10 mouse cellular contexts compared by ENCODE assay signal in the genomic region with DNA sequence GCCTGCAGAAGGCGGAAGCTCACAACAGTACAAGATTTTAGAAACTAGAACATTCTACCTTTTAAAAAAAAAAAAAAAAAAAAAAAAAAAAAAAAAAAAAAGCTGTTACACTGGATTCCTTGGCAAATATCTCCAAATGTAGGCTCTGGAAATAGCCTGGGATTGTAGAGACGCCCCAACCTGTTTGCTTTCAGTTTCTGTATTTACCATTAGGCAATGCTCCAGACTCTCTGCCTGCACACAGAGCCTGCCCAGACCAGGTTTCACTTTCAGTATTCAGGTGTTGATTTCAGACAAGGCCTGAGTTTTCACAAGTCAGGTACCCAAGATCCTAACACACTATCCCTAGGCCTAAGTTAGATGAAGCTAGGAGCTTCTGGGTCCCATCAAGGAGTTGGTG. TPM values are rescaled to one million over a fixed set of nuclear protein-coding genes. Genes with fewer than 3 reads are reported as not detected.
DNase-seq lines count a peak whose midpoint lies in the region; ATAC-seq and TF ChIP-seq lines count a peak whose summit lies in the region.
"Had no signal": no experiment of that assay in that cellular context is flagged by ENCODE, and none has a peak within 500 bp of the region (broad histone marks: within the 10 kb centered on the region; RNA-seq: fewer than 3 reads in every experiment).

No protein-coding gene starts in this region.

- no peak overlapping the region for H3K4me2 ChIP-seq in liver, postnatal 0 days (ENCODE audit: low read depth, low read length)
- no peak overlapping the region for H3K4me2 ChIP-seq in liver, embryonic 11.5 days
- H3K4me2 ChIP-seq: forebrain, embryonic 13.5 days had no signal

- TF ChIP-seq CTCF in liver, postnatal 0 days (IDR thresholded peaks at IDR 0.05; ENCODE audit: low read depth), result no peak
- TF ChIP-seq CTCF in small intestine, adult 2 months (IDR thresholded peaks at IDR 0.05; ENCODE audit: extremely low read depth, insufficient read length, insufficient replicate concordance, low read depth, low read length), result no peak

- no peak for TF ChIP-seq EP300 in liver, postnatal 0 days (IDR thresholded peaks at IDR 0.05; ENCODE audit: low read depth)

- WGBS in liver, postnatal 0 days (ENCODE audit: insufficient replicate concordance), result 71% methylated on average over 2 of the region's 2 CpGs
- WGBS in liver, embryonic 11.5 days, result 81% methylated on average over 2 of the region's 2 CpGs
- 38% methylated on average over 2 of the region's 2 CpGs for WGBS in small intestine, adult 2 months

- no peak overlapping the region for H3K4me3 ChIP-seq in liver, postnatal 0 days (ENCODE audit: low read depth, low read length)
- no peak overlapping the region for H3K4me3 ChIP-seq in liver, embryonic 11.5 days (ENCODE audit: low read depth, low read length)
- no peak overlapping the region for H3K4me3 ChIP-seq in small intestine, adult 2 months (ENCODE audit: low read depth, low read length)
- H3K4me3 ChIP-seq: forebrain, embryonic 13.5 days had no signal

- peaks cover 6% of the 10 kb centered on the region; the same call in 1 of the 2 replicates for H3K4me1 ChIP-seq in liver, postnatal 0 days (ENCODE audit: insufficient read depth)
- 0 out of 2 replicates have a peak, but pooled peaks cover 5% of the 10 kb centered on the region for H3K4me1 ChIP-seq in liver, embryonic 11.5 days (replicated peaks; ENCODE audit: control insufficient read depth, insufficient read depth, low read length)
- peaks cover 17% of the 10 kb centered on the region for H3K4me1 ChIP-seq in small intestine, adult 2 months (ENCODE audit: control insufficient read depth, insufficient read depth, insufficient read length, low read length)
- H3K4me1 ChIP-seq: forebrain, embryonic 13.5 days had no signal

- 0 out of 2 replicates have a peak, but pooled peaks have one; percentile 18 for ATAC-seq in frontal cortex, adult (ENCODE audit: low TSS enrichment)
- ATAC-seq in liver, postnatal 0 days, result peak; percentile 78
- no peak for ATAC-seq in liver, embryonic 11.5 days (replicated peaks; ENCODE audit: low FRiP score)
- peak; percentile 98 for ATAC-seq in inflammation-experienced regulatory T-cells, adult 6 months
- no peak for ATAC-seq in cerebellum, adult (ENCODE audit: insufficient number of reproducible peaks, low FRiP score, low TSS enrichment)
- ATAC-seq: forebrain, embryonic 13.5 days had no signal

- H3K9me3 ChIP-seq in liver, postnatal 0 days (ENCODE audit: low read length), result no peaks in the 10 kb centered on the region
- H3K9me3 ChIP-seq in liver, embryonic 11.5 days (ENCODE audit: control insufficient read depth, low read length), result no peaks in the 10 kb centered on the region
- H3K9me3 ChIP-seq: forebrain, embryonic 13.5 days; megakaryocyte, embryonic 14.5 days had no signal

- no peaks in the 10 kb centered on the region for H3K27me3 ChIP-seq in liver, postnatal 0 days (ENCODE audit: insufficient read depth, low read length)
- no peaks in the 10 kb centered on the region for H3K27me3 ChIP-seq in liver, embryonic 11.5 days (replicated peaks; ENCODE audit: control insufficient read depth, insufficient read depth, low read length)
- H3K27me3 ChIP-seq in small intestine, adult 2 months (ENCODE audit: control insufficient read depth, insufficient read depth, low read length), result no peaks in the 10 kb centered on the region
- H3K27me3 ChIP-seq: forebrain, embryonic 13.5 days had no signal

- 0 out of 2 replicates have a peak overlapping the region, but pooled peaks have one; percentile 16 for H3K27ac ChIP-seq in liver, postnatal 0 days (ENCODE audit: low read depth)
- H3K27ac ChIP-seq in liver, embryonic 11.5 days (ENCODE audit: low read depth, low read length), result no peak overlapping the region
- peak overlapping the region; percentile 66 for H3K27ac ChIP-seq in small intestine, adult 2 months (ENCODE audit: insufficient read depth, low read depth, low read length)
- H3K27ac ChIP-seq: forebrain, embryonic 13.5 days had no signal

- H3K9ac ChIP-seq in liver, postnatal 0 days (replicated peaks), result no peak overlapping the region
- H3K9ac ChIP-seq in liver, embryonic 11.5 days (ENCODE audit: low read depth, low read length), result no peak overlapping the region
- H3K9ac ChIP-seq: forebrain, embryonic 13.5 days had no signal

- no peak for DNase-seq in frontal cortex, postnatal 10 days (ENCODE audit: low spot score in 2 of 2)
- no peak for DNase-seq in liver, postnatal 0 days
- no peak for DNase-seq in liver, embryonic 11.5 days (ENCODE audit: low spot score)
- DNase-seq in right cerebral cortex, postnatal 4 days, result no peak

- no peak for TF ChIP-seq POLR2A in small intestine, adult 2 months (IDR thresholded peaks at IDR 0.05; ENCODE audit: low read depth, low read length)

- H3K36me3 ChIP-seq in liver, postnatal 0 days (replicated peaks; ENCODE audit: insufficient read depth, low read length), result no peaks in the 10 kb centered on the region
- H3K36me3 ChIP-seq in liver, embryonic 11.5 days (ENCODE audit: control insufficient read depth, insufficient read depth, low read length), result no peaks in the 10 kb centered on the region
- H3K36me3 ChIP-seq in small intestine, adult 2 months (ENCODE audit: control insufficient read depth, insufficient read depth, low read length), result no peaks in the 10 kb centered on the region

RNA-seq across cellular contexts. Expression of a gene that starts 44.3 kb away (rescaled TPM):
- polyA plus RNA-seq in liver, postnatal 0 days (2015; fragmentation: Nextera tagmentation; extraction: Ambion mirVana), result 1.6 TPM in 2 replicates
- polyA plus RNA-seq in liver, embryonic 11.5 days (2014; fragmentation: Nextera tagmentation; extraction: Ambion mirVana), result 3.2 and 3.5 TPM in 2 replicates
- polyA plus RNA-seq in inflammation-experienced regulatory T-cells, adult 6 months (2017; shearing (Covaris generic)), result 1 to 10 TPM; 3.9 to 4.7 (median 4.3) TPM
- 11.3 and 33.6 TPM in 2 replicates for polyA plus RNA-seq in small intestine, adult 2 months (2012; rRNA removed)

RNA-seq across cellular contexts. Expression of a gene that starts 47.4 kb away (rescaled TPM):
- not detected in 2 replicates for polyA plus RNA-seq in liver, postnatal 0 days (2015; fragmentation: Nextera tagmentation; extraction: Ambion mirVana)
- polyA plus RNA-seq in liver, embryonic 11.5 days (2014; fragmentation: Nextera tagmentation; extraction: Ambion mirVana), result not detected in 2 replicates
- 1 to 10 TPM; 6.3 to 9.8 (median 6.6) TPM for polyA plus RNA-seq in inflammation-experienced regulatory T-cells, adult 6 months (2017; shearing (Covaris generic))
- polyA plus RNA-seq in small intestine, adult 2 months (2012; rRNA removed), result not detected in 2 replicates
- polyA plus RNA-seq: forebrain, embryonic 13.5 days had no signal

RNA-seq across cellular contexts. Expression of a gene that starts 49.6 kb away (rescaled TPM):
- polyA plus RNA-seq in liver, postnatal 0 days (2015; fragmentation: Nextera tagmentation; extraction: Ambion mirVana), result not detected in 2 replicates
- not detected in 2 replicates for polyA plus RNA-seq in liver, embryonic 11.5 days (2014; fragmentation: Nextera tagmentation; extraction: Ambion mirVana)
- polyA plus RNA-seq in inflammation-experienced regulatory T-cells, adult 6 months (2017; shearing (Covaris generic)), result not detected
- polyA plus RNA-seq in small intestine, adult 2 months (2012; rRNA removed), result not detected in 2 replicates
- polyA plus RNA-seq: forebrain, embryonic 13.5 days had no signal

RNA-seq across cellular contexts. Expression of a gene that starts 54.9 kb away (rescaled TPM):
- not detected in 2 replicates for polyA plus RNA-seq in liver, postnatal 0 days (2015; fragmentation: Nextera tagmentation; extraction: Ambion mirVana)
- polyA plus RNA-seq in liver, embryonic 11.5 days (2014; fragmentation: Nextera tagmentation; extraction: Ambion mirVana), result not detected in 2 replicates
- not detected for polyA plus RNA-seq in inflammation-experienced regulatory T-cells, adult 6 months (2017; shearing (Covaris generic))
- polyA plus RNA-seq in small intestine, adult 2 months (2012; rRNA removed), result not detected in 2 replicates
- polyA plus RNA-seq: forebrain, embryonic 13.5 days had no signal

Comparison
In these comparisons a context has a peak if more than half of its experiments do, and no peak if none do; other contexts are left out.
1. ATAC-seq: peak in frontal cortex, adult (single experiment), liver, postnatal 0 days (single experiment) and inflammation-experienced regulatory T-cells, adult 6 months (single experiment); none in liver, embryonic 11.5 days (single experiment) and cerebellum, adult (single experiment).